Mouse (Mus musculus) heart, embryonic 12.5 days (tissue): ENCODE measurements around the gene Dynlt1c. TPM values are rescaled to one million over a fixed set of nuclear protein-coding genes. Genes with fewer than 3 reads are reported as not detected.
"Not testable (repeated sequence)": the region's sequence is repeated elsewhere in the genome, so short reads cannot be mapped to it uniquely, and the experiment has no call there.

Experiments used
- ATAC-seq: fragments of 200-750 bp; cut with Nextera tagmentation; 2 replicates; pipeline ENCODE4 v1.8.0; 2017; ENCODE audit warnings: moderate TSS enrichment, moderate library complexity; ENCODE audit not compliant: insufficient number of reproducible peaks, low FRiP score
- H3K27ac ChIP-seq: fragments of 300-500 bp; sonication (generic); 2 replicates; pipeline ENCODE4 v1.5.1; 2016; ENCODE audit warnings: mild to moderate bottlenecking, moderate library complexity; ENCODE audit not compliant: poor library complexity, severe bottlenecking
- H3K27me3 ChIP-seq: fragments of 300-500 bp; sonication (generic); replicated peaks from 2 replicates; pipeline ENCODE4 v1.6.1; 2016; ENCODE audit warnings: mild to moderate bottlenecking, moderate library complexity
- H3K36me3 ChIP-seq: fragments of 300-500 bp; sonication (generic); 2 replicates; pipeline ENCODE4 v1.6.1; 2016; ENCODE audit warnings: mild to moderate bottlenecking, moderate library complexity
- H3K4me1 ChIP-seq: fragments of 300-500 bp; sonication (generic); replicated peaks from 2 replicates; pipeline ENCODE4 v1.6.1; 2016; ENCODE audit warnings: mild to moderate bottlenecking
- H3K4me2 ChIP-seq: fragments of 300-500 bp; sonication (generic); 2 replicates; pipeline ENCODE4 v1.6.1; 2016; ENCODE audit warnings: mild to moderate bottlenecking, moderate library complexity
- H3K4me3 ChIP-seq: fragments of 300-500 bp; sonication (generic); 2 replicates; pipeline ENCODE4 v1.5.1; 2016; ENCODE audit warnings: mild to moderate bottlenecking
- H3K9ac ChIP-seq: fragments of 300-500 bp; sonication (generic); 2 replicates; pipeline ENCODE4 v1.6.1; 2016; ENCODE audit warnings: mild to moderate bottlenecking, moderate library complexity
- H3K9me3 ChIP-seq: fragments of 300-500 bp; sonication (generic); replicated peaks from 2 replicates; pipeline ENCODE4 v1.6.1; 2016; ENCODE audit warnings: mild to moderate bottlenecking, moderate library complexity
- WGBS: fragments of 180-500 bp; shearing (Covaris S2); methylation state at CpG from one replicate; pipeline ENCODE4 v1.1.7; 2016; 5-methylcytosine and 5-hydroxymethylcytosine counted together
- polyA plus RNA-seq: library from polyadenylated mRNA; unstranded; fragments of >200 nt; fragmentation: Nextera tagmentation; extraction: Ambion mirVana; gene quantifications from 2 replicates; pipeline ENCODE4 v1.2.1, GENCODE M21; 2016

Gene Dynlt1c
- polyA plus RNA-seq, 1 experiment from 2014 or later = 18.5 TPM

DNA sequence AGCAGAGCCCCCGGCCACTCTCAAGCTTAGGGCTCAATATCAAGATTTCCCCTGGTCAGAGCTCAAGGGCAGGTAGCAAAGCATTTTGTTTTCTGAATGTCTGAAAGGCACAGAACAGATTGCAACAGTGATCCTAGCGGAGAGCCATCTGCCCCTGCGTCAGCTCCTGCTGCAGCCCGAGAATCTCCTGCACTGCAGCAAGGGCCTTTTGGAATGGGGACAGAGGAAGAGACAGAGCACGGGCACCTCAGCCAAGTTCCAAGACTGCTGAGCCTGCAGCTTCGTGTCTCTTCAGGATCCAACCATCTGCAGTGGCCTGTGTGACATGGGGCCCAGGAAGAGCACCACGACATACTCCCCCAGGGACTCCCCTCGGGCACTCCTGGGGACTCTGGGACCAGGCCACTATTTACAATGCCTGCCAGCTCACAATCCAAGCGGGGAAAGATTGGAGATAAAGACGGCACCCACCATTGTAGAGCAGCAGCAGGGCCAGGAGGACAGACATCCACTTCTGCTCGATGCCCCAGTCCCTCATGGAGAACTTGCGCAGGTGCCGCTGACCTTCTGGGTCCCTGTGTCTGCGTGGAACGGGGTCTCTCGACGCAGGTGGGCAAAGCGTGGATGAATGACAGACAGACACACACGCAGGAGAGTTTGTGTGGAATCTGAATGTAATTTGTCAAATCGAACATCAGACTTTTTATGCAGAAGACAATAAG, 19.4 kb downstream of the Dynlt1c start:
- ATAC-seq, H3K4me1 ChIP-seq, H3K9me3 ChIP-seq, H3K27ac ChIP-seq, H3K9ac ChIP-seq, H3K4me3 ChIP-seq, H3K36me3 ChIP-seq, H3K27me3 ChIP-seq, H3K4me2 ChIP-seq: not testable (repeated sequence)
- 80% methylated on average over 18 of the region's 20 CpGs for WGBS

DNA sequence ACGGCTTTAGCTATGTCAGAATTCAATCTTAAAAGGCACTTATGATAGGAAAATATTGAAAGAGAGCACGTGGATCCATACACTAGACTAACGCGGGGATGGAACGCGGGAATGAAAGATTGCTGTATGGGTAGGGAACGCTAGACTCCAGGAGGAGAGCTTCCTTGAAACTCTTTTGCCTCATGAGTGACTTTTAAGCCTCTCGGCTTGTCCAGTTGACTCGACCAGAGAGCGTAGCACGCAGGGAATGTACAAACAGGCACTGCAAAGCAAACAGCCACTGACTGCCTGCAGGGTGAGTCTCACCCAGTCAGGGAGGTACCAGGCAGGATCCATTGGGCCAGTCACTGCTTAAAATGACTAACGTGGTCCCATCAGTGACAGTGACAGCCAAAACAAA, 20.5 kb downstream of the Dynlt1c start:
- not testable (repeated sequence) for H3K4me1 ChIP-seq, H3K9me3 ChIP-seq, H3K36me3 ChIP-seq, H3K27me3 ChIP-seq, H3K4me3 ChIP-seq, H3K4me2 ChIP-seq, ATAC-seq, H3K9ac ChIP-seq, H3K27ac ChIP-seq
- WGBS = 80% methylated on average over 11 of the region's 12 CpGs

DNA sequence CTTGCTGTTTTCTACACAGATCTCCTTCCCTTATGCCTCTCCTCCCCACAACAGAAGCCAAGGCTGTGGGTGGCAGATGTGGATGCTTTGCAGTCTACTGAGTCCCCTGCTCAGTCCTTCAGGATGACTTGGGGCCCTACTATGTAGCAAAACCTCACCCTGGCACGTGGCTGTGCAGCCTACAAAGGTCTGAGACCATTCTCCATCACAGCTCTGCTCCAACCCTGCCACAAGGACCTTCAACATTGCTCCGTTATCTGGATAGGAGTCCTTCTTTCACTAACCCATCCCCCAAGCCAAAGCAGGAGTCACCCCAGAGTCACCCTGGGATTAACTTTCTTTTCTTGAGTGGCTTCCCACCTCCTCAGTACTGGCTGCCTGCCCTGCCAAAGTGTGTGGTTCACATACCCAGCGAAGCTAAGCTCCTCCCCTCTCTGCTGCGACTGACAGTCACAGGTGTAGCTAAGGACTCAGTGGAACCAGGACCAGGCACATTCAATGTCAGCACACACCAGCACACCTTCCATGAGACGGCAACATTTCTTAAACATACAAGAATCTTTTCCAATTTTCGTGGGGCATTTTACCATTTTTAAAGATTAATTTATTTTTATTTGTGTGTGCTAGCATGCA, 23.6 kb downstream of the Dynlt1c start:
- not testable (repeated sequence) for H3K36me3 ChIP-seq, H3K4me2 ChIP-seq, H3K9me3 ChIP-seq, H3K9ac ChIP-seq, H3K4me3 ChIP-seq, H3K27me3 ChIP-seq, H3K4me1 ChIP-seq, H3K27ac ChIP-seq
- peak; percentile 42; the same call in 1 of the 2 replicates for ATAC-seq
- 58% methylated on average over 2 of the region's 6 CpGs for WGBS

DNA sequence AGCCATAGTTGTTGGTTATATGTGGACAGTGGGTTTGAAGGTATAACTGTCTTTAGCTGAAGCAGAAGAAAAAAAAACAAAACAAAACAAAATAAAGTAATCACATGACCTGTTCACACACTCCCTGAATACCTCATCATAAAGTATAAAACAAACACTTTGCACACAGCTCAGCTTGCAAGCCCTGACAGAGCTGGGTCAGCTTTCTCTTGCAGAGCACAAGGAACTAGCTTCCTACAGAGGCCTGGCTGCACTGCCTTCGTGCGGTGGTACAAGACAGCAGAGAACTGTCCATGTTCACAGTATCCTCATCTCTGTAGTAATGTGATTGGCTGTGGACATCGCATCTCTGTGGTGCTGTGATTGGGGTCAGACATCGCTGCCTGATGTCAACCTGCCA, 28.9 kb downstream of the Dynlt1c start:
- H3K9ac ChIP-seq, H3K27me3 ChIP-seq, ATAC-seq, H3K9me3 ChIP-seq, H3K4me1 ChIP-seq, H3K27ac ChIP-seq, H3K36me3 ChIP-seq, H3K4me3 ChIP-seq, H3K4me2 ChIP-seq: not testable (repeated sequence)
- WGBS = 82% methylated on average over 4 of the region's 4 CpGs

DNA sequence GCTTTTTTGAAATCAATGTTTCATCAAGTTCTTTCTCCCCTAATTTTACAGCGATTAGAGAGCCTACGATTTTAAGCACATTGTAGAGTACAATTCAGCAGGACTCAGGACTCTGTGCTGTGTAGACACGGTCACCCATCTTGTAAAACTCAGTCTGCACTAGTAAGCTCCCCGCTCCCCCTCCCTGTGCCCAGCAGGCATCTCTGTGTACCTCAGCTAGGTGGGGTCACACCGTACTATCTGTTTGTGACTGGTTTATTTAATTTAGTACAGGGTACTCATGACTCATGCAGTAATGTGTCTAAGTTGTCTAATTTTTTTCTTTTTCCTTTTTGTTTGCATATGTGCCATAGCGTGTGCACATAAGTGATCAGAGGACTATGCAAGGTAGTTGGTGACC, 31.4 kb downstream of the Dynlt1c start:
- not testable (repeated sequence) for H3K9me3 ChIP-seq, H3K4me2 ChIP-seq, H3K9ac ChIP-seq, H3K27me3 ChIP-seq, H3K4me3 ChIP-seq, H3K4me1 ChIP-seq, ATAC-seq, H3K36me3 ChIP-seq, H3K27ac ChIP-seq
- 89% methylated on average over 6 of the region's 6 CpGs for WGBS

DNA sequence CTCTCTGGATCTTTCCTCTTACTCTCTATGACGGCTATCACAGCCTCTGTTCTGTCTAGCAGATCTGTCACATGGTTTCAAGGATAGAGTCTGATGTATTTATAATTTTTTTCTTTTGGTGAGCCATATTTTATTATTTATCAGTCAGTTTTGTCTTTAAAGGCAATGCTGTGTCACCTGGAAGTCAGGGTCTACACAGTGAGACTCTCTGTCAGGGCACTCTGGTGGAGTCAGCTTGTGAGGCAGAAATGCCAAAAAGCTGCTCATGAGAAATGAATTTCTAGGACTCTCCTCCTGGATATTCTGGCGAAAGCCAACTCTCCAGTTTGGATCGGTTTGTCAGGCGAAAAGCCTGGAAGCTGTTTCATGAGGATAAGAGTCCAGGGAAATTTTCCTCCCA, 34.3 kb downstream of the Dynlt1c start:
- not testable (repeated sequence) for H3K36me3 ChIP-seq, ATAC-seq
- WGBS = 74% methylated on average over 2 of the region's 4 CpGs

DNA sequence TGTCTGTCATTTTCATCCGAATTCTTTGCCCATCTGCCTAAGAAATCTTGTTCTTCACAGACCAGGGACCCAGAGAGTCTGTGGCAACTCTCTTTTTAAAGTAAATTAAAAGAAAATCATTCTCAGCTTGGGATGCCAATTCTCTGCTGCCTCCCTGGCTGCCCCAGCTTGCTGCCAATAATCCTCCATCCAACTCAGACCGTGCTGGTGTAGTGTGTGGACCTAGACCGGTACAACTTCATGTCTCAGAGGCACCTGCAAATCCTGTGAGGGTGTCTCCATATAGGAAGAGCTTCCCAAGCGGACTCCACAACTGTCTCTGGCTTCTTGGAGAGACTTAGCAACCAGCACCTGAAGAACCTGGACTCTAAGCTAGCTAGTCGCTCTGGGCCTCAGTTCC, 35.4 kb downstream of the Dynlt1c start:
- ATAC-seq = no peak
- Histone ChIP-seq H3K4me3 (no peak overlapping the region), H3K9ac (no peak overlapping the region), H3K36me3 (no peaks in the 10 kb centered on the region), H3K9me3 (peaks cover 3% of the 10 kb centered on the region; the same call in 1 of the 2 replicates), H3K4me2 (no peak overlapping the region), H3K27ac (no peak overlapping the region), H3K27me3 (no peaks in the 10 kb centered on the region), H3K4me1 (no peaks in the 10 kb centered on the region)
- WGBS = 66% methylated on average over 5 of the region's 5 CpGs

More for the DNA sequence above, 34.3 kb downstream of the Dynlt1c start:
- H3K9me3 ChIP-seq, H3K9ac ChIP-seq, H3K4me1 ChIP-seq, H3K4me2 ChIP-seq, H3K27ac ChIP-seq, H3K4me3 ChIP-seq, H3K27me3 ChIP-seq: not testable (repeated sequence)

DNA sequence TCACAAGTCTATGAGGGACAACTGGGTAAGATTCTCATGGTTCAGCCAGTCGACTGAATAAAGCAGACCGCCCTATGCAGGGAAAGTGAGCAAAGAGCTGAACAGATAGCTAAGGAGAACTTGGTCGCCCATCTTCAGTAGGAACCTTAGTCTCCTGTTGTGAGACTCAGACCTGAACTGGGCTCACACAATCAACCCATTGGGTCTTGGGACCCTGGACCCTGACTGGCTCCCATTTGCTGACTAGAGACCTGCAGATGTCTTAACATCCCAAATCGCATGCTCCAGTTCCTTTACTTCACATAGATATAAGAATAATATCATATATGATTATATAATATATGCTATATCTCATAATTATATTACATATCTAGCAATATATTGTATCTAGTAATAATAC, 36.0 kb downstream of the Dynlt1c start:
- not testable (repeated sequence) for H3K9me3 ChIP-seq, H3K27ac ChIP-seq, H3K4me2 ChIP-seq, H3K9ac ChIP-seq, H3K27me3 ChIP-seq, ATAC-seq, H3K36me3 ChIP-seq, H3K4me3 ChIP-seq, H3K4me1 ChIP-seq
- 85% methylated on average over 4 of the region's 4 CpGs for WGBS

DNA sequence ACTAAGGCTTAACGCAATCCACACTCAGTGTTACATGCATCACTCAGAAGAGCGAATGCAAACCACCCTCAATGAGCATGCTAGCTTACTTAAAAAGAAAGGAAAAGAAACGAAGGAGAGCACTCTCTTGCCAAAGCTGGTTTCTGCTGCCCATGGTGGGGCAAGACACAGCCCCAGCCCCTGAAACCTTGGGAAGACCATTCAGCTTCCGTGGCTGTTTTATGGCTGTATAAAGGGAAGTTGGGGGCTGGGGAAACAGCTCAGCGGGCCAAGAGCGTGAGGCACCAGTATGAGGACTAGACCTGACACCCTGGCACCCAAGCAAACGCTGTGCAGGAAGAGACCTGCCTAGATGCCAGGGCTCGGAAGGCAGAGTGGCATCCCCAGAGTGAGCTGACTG, 37.0 kb downstream of the Dynlt1c start:
- 77% methylated on average over 8 of the region's 8 CpGs for WGBS
- H3K27me3 ChIP-seq, H3K9ac ChIP-seq, H3K4me1 ChIP-seq, H3K4me2 ChIP-seq, ATAC-seq, H3K4me3 ChIP-seq, H3K9me3 ChIP-seq, H3K36me3 ChIP-seq, H3K27ac ChIP-seq: not testable (repeated sequence)

DNA sequence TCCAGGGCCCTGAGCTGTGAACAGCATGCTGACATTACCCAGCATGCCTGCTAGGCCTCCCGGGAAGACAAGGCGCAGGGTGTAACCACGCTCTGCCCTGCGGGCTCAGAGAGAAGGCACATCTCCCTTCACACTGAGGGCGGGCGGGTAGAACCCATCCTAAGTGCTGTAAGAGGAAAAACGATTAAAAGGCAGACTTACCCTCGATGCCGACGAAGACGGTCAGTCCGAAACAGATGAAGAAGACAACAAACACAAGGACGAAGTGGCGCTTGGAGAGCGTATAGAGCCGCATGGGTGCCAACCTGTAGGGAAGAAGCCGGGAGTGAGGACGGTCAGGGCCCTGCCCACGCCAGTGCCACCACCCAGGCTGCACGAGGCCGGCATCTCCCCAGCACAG, 38.0 kb downstream of the Dynlt1c start:
- WGBS = 82% methylated on average over 17 of the region's 21 CpGs
- H3K9me3 ChIP-seq, H3K27ac ChIP-seq, H3K9ac ChIP-seq, H3K4me3 ChIP-seq, H3K4me1 ChIP-seq, H3K4me2 ChIP-seq, H3K36me3 ChIP-seq, H3K27me3 ChIP-seq, ATAC-seq: not testable (repeated sequence)

DNA sequence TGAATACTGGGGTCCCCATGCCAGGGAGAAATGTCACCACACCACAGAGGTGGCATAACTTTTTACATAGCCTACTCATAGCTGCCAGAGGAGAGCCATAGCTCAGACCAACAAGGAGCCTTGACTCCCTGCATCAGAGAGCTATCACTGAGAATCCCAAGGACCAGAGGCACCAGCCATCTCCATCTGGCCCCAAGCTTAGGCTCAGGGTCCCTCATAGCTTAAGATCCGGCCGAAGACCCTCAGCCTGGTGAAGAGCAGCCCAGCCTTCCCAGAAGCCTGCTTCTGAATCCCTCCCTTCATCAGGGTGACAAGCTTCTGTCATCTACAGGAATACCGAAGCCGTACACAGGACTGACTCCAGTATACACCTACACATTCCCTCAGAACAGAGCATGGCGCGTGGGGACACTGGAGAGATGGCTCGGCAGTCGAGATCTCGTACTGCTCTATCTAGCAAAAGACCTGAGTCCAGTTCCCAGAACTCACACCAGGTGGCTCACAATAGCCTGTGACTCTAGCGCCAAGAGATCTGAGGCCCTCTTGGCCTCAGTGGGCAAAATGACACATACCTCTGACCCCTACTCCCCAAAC, 38.7 kb downstream of the Dynlt1c start:
- not testable (repeated sequence) for H3K36me3 ChIP-seq, H3K27me3 ChIP-seq, H3K9me3 ChIP-seq, H3K4me2 ChIP-seq, H3K4me1 ChIP-seq, H3K4me3 ChIP-seq, H3K9ac ChIP-seq, ATAC-seq, H3K27ac ChIP-seq
- 75% methylated on average over 10 of the region's 10 CpGs for WGBS
